Mouse (Mus musculus) embryo, embryonic 11 days (tissue): ENCODE data around the gene AU040320.

Source experiments
- DNase-seq: peaks from one replicate; pipeline ENCODE4 v3.0.0-alpha.2; 2015

The AU040320 gene

DNA sequence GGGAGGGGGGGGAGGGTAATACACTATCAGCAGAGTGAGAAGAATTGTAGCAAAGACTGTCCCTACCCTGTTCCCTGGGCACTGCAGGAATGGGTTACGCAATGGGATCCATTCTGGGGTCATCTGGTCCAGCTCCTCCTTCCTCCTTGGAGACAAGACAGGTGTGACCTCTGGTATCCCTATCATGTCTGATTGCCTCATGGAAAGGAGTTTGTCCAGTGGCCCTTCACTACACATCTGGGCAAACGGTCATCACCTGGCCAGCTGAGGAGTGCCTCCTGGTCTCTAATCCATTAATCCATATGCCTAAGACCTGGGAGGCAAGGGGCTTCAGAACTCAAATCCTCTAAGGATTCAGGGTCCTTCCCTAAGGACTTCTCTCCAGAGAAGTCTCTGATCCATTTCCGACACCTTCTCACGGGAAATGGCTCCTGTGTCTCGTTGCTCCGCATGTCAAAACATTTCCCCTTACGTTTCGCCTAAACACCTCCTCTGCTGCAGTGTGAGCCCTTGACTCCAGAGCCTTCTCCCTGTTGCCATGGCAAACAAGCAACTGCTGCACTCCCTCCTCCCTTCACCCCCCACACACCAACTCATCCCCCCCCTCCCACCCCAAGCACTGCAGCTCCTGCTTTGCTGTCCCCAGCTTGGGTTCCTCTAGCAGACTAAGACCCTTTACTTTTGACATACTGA lies 2.3 kb upstream of the AU040320 start:
- no peak for DNase-seq

DNA sequence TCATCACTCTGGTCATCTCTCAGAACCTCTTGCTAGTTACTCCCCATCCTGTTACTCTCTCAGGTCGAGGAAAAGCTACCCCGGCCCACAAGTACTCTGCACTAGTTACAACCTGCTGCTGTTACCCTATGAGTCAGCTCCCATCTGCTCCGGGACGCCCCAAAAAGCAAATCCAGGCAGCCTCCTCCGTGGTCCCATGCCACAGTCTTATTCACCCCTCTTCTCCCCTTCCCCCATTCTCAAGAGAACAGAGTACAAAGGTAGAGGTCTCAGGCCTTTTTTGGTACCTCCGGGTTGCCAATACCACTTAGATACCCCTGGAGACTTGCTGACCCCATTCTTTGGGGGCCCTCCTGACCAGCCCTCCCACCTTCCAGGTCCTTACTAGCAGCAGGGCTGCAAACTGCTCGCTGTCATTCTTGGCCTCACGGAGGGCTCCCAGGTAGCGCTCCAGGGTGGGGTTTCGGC lies 1.8 kb upstream of the AU040320 start:
- no peak for DNase-seq

DNA sequence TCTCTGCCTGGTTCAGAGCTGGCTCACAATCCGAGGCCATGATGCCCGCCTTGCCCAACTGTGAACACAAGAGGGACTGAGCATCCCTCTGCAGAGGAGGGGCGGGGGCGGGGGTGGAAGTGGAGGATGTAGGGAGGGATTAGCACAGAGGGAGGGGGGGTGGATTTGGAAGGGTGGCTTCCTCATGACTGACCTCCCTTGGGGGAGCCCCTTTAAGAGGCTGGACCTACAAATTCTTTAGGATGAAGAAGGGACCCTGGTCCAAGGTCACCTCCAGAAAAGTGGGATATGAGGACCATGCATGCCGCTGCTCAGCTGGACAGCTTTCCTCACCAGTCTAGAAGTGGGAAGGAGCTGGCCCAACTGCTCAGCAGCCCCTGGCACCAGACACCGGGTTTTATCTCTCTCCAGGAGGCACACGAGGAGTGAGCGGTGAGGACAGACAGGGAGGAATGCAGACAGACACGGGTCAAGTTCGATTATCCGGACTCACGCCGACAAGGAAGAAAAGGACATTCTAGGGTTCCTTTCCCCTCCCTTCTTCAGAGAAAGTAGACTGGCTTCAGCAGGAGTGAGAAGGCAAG lies 1.2 kb upstream of the AU040320 start:
- no peak for DNase-seq

DNA sequence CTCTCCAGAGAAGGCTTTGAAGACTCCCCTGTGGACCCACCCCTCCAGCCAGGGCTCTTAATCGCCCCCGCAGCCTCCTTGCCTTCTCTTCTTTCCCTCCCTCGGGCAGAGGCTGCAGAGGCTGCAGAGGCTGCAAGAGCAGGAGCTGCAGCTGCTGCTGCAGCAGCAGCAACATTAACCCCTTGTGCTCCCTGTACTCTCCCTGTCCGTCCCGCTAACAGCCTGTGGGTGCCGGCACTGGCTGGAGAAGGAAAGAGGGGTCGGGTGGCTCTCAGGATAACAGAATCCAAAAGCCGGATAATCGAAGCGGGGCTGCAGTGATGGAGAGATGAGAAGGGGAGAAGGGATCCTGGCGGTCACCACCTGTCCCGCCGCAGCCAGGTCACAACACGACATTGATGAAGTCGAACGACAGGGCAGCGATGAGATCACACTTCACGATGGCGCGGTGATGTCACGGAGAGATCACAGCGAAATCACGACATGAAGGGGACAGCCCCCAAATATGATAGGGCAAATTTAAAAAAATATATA lies 669 bp upstream of the AU040320 start:
- peak; percentile 57 for DNase-seq

DNA sequence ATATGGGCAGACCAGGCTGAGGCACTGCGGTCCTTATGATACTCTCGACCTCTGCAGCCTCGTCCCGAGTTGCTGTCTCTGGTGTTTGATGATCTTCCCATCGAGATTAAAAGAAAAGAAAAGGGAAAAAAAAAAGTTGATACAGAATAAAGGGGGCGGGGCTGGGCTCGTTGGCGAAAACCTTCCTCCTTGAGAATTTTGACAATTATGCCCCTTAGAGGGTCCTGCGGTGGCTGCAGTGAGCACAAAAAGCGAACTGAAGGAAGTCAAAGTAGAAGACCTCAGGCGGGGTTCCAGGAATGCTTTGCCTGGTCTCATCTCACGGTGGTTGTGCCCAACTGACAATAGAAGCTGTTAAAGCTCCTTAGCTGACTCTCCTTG lies 877 bp downstream of the AU040320 start:
- no peak for DNase-seq

DNA sequence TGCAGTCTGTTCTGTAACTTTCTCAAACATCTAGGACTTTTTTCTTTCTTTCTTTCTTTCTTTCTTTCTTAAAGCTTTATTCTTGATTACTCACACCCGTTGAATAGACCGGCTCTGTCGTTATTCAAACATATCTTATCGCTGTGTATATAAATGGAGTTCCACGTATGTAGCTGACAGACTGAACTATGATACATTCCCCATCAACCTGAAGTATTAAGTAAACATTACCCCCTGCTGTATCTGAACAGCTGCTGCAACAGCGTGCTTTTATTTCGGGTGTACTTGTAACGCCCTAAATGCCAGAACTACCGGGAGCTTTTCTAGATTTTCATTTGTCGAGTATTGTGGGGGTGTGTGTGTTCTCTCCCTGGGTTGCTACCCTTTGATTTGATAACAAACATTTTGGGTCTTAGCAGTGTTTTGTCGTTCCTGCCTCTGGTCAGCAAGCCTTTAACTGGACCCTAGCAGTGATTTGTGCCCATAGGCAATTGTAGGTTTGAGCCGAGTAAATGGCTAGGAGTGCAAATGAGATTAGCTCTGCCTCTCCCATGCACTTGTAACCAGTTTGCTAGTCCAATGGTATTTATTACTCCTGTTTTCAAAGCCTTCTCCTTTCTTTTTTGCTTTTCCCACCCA lies 1.5 kb downstream of the AU040320 start:
- DNase-seq, result no peak

DNA sequence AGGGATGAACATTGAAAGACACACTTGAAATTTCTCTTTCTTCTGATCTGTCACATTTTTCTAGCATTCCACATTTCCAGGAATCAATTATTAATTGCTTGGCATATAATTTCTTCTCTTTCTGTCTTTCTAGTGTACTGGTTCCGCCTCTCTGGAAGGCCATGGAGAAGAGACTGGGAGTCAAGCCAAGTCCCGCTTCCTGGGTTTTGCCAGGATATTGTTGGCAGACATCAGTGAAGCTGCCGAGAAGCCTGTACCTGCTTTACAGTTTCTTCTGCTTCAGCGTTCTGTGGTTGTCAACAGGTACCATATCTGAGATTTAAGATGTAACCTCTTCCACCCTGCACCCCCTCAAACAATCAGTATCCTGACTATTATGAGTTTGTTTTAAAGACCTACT lies 3.4 kb downstream of the AU040320 start:
- no peak for DNase-seq

DNA sequence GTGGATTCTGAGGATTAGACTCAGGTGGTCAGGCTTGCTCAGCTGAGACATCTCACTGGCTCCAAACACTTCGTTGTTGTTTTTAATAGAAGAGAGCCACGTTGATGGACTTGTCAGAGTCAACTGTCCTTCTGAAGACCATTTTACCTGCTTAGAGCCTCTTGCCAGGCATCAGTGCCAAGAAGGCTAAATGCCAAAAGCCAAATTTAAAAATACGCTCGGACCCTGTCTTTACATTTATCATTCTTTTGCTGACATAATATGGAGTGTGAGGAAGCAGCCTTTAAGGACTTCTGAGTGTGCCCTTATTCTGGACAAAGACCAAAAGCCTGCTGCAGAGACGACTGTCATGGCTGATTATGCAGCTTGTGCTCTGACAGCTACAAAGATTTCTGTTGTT lies 5.0 kb downstream of the AU040320 start:
- DNase-seq, result no peak

DNA sequence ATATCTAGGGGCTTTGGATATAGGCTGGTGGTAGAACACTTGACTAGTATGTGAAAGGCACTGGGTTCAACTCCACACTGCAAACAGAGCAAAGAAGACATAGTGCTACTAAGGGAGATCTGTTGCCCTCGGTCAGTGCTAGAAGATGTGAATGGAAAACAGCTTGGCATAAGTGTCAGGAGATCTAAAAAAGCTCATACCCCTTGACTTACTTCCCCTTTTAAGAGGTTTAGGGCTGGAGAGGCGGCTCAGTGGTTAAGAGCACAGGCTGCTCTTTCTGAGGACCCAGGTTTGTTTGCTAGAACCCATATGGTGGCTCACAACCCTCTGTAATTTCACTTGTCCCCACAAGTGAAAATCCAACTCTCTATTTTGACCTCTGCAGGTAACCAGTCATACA lies 6.1 kb downstream of the AU040320 start:
- no peak for DNase-seq

DNA sequence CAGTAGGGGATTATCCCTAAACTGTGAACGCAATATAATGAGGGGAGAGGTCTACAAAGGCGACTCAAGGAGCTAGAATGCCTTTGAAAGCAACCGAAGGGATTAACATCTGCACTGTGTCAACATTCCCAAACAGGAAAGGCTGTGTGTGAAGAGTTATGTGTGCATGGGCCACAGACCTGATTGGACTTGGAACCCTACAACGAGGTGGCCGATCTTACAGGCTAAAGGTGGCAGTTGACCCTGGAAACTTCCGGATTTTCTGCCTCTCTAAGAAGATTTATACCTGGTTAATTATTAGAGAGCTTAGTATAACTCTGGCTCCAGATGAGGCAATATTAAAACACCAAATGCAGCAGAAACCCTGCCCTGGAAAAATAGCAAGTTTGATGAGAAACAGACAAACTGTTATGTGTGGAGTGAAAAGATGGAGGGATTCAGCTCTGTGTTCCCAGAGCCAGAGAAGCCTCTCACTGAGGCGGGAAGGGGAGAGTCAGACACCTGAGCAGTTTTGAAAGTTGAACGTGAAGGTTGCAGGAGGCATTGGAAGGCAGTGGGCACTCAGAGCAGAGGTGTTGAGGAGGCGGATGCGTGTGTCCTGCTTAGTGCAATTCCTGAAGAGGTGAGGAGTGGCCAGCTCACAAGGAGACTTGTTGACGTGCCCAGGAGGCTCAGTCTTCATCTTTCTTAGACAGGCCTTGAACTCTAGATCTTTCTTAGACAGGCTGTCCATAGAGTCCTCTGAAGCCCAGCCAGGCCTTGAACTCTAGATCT lies 9.4 kb downstream of the AU040320 start:
- no peak for DNase-seq

DNA sequence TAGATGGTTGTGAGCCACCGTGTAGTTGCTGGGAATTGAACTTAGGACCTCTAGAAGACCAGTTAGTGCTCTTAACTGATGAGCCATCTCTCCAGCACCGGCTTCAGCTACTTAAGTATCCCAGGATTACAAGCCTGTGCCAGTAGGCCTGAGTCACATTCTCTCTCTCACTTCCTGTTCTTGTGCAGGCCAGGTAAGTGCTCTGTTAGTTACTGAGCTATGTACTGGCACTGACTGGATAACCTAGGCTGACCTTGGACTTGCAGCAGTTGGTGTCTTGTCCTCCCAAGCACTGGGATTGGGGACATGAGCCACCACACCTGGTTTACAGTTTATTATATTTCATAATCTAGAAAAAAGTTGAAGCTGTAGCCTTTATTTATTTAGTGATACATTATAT lies 10.1 kb downstream of the AU040320 start:
- DNase-seq, result no peak

DNA sequence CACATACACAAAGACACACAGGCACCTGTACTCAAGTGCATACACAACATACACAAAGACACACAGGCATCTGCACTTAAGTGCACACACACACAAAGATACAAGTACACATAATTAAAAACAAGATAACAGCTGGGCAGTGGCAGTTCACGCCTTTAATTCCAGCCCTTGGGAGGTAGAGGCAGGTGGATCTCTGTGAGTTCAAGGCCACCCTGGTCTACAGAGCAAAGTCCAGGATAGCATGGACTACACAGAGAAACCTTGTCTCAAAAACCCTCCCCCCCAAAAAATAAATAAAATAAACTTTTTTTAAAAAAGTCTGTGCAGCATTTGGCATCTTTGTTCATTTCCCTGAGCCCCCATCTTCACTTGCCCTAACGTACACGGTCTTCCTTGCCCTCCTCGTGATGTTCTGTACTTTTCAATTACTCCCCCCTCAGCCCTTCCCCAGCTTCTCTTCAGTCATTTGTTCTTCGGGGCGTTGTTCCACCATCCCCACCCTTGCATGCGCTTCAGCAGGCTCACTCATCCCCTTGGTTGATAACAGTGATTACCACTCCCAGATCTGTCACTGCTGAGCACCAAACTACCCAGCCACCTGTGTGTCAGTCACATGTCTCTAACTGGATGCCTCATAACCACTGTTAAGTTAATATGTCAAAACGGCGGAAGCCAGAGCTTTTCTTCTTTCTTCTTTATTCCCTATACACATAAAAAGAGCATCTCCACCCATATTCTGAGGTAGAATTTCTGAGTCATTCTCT lies 16.6 kb downstream of the AU040320 start:
- no peak for DNase-seq

DNA sequence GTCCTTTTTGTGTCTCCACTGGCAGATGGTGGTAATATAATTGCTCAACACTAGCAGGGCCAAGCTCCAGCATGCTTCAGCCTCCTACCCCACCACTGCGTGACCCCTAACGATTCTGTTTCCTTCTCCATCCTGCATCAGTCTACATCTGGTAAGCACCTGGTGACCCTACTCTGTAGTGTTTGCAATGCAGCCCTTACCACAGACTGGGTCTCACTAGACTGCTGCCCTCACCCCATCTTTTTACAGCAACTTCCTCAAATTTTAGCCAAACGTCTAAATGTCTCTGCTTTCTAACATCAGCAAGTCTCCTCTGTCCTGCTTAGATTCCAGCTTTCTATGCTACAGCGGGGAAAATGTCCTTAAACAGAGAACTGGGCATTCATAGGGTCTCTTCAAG lies 17.5 kb downstream of the AU040320 start:
- no peak for DNase-seq

DNA sequence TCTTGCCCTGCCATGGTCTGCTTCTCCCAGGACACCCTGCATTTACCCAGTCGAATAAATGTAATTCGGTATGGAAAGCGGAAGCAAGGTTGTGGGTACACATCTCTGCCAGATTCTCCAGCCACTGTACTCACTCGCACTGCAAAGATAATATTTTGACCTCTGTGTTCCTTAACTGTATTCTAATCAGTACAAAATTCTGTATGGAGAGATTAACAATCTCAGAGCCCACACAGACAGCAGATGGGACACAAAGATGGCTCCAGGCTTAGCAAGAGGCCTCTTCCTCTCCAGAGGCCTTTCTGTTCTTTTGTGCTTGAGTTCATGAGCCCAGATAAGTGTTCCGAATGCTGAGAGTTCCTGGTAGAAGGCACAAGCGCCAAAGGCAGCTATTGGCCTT lies 20.5 kb downstream of the AU040320 start:
- no peak for DNase-seq

DNA sequence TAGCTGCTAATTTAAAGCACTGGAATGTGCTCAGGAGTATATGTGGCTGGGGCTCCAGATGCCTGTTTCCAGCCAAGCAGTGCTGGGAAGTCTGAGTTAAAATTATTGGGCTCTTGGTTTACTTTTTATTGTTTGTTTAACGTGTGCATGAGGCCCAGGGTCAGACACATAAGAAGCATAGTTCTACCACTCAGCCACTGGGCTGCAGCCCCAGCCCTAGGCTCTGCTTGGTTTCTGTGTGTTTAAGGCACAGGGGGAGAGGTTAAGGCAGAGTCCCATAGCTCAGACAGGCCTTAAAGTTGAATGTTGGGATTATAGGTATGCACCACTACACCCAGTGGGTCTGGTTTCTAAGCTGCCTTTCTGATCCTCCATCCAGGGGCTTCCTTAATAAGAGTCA lies 21.8 kb downstream of the AU040320 start:
- no peak for DNase-seq

DNA sequence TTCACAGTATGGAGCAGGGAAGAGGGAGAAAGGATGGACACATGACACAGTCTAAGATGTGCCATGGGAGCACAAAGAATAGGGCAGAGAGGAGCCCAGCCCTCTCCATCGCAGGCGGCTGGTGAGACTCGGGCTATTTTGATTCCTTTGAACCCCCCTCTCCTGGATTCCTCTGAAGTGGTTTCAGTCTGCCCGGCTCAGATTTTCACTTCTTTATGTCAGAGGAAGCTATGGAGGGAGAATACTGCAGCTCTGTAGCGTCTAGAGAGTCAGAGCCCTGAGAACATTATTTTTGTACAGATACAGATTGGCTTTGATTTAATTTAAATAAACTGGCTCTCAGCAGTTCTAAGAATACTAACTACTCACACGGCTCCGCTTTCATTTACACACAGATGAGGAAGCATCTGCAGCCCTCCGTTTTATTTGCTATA lies 25.8 kb downstream of the AU040320 start:
- DNase-seq, result peak; percentile 14

DNA sequence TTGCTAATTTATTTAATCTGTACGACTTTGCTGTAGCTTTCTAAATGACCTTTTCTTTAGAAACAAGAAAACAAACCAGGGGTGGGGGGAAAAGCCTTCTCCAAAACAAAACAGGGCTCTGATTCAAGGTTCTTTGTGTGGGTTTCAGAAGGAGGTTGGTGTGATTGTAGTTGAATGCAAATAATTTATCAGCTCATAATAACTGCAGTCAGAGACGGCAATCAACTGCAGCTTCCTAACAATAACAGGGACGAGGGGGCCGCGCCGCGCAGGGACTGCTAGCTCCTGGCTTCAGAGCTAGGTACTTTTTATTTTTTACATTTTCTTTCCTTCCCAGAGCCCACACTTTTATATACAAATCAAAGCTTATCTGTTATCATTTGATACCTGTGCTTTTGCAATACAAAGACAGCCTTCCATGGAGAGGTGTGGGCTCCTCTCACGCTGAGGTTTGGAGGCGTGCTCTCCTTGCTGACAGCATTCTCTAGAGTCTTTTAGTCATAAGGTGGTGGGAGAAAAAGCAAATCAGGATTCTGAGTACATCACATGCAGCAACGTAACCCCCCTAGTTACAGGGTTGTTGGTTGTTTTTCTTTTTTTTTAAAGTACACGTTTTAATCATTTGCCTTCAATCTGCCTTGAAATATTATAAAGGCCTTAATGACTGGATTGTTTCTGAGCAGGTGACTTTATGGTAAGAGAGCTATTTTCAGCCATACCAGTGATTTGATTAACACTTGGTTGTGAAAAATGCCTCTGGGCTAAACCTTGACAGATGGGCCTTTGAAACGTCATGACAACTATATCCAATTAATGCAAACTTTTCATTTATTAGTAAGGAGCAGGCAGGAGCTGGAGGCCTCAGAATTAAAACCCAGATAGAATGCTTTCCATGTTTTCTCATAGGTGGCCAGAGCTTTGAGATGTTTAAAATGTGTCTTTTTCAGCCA lies 26.8 kb downstream of the AU040320 start:
- no peak for DNase-seq

DNA sequence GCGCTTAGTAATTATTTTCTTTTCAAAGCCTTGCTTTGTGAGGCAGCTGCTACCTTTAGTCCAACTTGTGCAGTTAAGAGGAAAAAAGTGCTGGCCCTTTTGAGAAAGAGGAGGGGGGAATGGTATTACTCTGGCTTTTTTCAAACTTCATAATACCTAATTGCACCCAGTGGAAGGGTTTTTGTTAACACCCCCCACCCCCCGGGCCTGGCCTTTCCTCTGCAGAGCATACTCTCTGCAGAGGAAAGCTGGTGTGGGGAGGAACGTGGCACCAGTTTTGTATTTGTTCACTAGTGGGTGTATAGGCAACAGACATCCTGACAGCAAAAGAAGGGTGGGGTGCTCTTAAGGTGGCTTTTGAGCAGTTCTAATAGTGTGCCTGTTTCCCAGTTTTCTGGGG lies 28.5 kb downstream of the AU040320 start:
- DNase-seq, result no peak

DNA sequence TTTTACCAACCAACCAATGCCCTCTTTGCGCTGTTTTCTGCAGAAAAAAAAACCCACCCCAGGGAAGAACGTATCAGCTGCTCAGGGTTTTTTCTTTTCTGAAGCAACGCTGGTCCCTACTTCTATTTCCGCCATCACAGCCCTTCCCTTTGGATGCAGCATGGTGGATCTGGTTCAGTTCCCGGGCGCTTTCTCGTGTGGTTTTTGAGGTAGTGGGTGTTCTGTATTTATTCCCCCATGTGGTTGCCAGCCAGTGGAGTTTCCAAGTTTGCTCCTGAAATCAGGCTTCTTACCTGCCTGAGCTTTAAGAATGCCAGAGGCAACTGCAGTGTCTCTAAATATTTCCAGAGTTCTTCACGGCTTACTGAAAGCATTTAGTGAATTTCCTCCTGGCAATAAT lies 29.2 kb downstream of the AU040320 start:
- no peak for DNase-seq

DNA sequence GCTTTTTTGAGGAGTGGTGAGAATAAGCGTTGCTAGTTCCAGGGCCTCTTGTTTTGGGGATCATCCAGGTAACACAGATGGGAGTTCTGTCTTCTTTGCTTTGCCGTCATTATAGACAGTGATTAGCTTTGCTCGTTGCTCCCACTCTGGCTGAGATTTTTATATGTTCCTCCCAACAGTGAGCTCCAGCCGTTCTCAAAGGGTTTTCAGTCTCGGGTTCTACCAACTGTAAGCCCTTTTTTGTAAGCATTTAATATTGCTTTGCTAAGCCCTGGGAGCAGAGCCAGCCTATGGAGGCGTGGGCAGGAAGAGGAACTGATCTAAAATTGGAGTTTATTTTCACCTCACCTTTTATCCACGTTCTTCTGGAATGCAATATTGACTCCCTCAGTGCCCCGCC lies 29.7 kb downstream of the AU040320 start:
- no peak for DNase-seq

DNA sequence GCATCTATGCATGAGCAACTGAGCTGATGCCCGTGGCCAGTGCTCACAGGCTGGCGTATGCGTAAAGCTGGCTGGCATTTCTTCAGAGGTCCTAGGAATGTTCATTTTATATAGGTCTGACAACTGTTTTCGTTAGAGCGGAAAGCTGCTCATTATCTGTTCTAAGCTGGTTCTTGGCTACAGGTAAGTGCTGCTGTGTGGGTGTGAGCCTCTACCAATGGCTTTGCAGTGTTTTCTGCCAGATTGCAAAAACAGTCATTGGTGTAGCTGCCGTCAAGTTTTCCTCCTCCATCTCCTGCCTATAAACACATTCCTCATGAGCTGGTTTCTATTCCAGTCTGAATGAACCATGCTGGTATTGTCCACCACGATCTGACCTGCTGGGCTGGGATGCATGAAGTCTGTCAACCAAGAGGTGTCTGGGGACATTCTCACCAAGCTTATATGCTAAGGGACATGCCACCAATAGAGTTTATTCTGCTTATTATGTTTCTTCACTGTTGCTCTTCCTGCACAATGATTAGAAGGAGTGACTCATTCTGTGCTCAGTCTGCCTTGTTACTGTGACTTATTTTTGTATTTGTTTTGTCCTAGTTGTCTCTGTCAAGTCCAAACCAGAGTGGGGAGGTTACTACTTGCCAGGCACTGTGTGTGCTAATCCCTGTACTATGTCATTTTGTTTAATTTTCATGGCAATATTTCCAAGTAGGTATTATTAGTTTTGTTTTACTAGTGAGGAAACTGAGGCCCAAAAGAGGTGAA lies 39.2 kb downstream of the AU040320 start:
- DNase-seq, result no peak
